Mouse (Mus musculus) embryo, embryonic 10.5 days (tissue): ENCODE results near the gene Ccdc183.

Source experiments
- DNase-seq: peaks from one replicate; pipeline ENCODE4 v3.0.0-alpha.2; 2015; ENCODE audit warnings: low spot score

Gene Ccdc183

DNA sequence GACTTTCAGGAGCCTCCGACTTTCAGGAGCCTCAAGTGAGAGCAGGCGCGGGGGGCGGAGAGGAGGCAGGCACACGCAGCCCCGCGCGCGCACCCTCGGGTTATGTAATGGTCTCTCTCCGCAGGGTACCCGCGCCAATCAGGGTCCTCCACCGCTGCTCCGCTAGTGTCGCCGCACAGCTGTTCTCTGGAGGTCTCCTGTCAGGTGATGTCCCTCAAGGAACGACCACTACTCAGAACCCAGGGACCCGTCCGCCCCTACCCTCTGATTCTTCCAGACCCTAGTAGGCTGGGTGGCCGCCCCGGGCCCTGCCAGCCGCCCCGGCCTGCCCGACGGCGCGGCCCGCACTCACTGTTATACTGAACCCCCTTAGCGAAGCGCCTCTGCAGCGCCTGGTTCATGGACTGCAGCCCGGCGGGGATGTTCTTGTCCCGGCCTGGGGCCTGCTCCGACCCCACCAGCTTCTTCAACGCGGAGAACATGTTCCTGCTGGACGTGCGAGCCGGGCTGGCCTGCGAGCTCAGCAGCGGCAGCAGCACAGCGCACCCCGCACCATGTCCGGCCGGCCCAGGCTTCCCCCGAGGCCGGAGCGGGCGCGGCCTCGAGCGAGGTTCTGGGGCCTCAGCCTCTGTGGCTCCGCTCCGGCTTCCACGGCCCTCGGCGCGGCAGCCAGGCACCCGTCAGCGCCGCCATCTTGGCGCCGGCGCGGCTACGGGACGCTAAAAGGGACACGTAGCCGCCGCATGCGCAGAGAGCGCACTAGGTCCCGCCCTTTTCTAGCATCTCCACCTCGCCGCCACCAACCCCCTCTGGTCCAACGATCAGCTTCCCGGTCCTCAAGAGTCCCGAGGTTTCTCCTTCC, 9.5 kb downstream of the Ccdc183 start, which contains the start of gene Rabl6:
TSS of gene Rabl6 (minus strand) at position 761 of the 862 bp plus-strand sequence.
- peak; percentile 94 for DNase-seq

DNA sequence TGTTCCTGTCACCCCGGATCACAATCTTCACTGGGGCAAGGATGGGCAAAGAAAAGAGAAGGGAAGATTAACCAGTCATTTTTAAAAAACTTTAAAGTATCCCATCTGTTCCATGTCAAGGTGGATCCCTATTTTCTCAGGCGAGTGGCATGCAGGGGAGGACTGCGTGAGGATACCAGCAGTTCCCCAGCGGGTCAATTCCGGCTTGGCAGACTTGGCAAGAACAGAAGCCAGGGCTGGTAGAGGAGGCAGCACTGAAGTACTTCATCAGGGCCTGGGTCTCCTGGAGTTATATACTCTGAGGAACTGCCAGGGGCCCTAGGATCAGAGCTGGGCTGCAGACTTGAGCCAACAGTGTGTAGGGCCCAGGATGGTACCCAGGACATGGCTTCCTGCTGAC, 15.0 kb downstream of the Ccdc183 start:
- DNase-seq = no peak

DNA sequence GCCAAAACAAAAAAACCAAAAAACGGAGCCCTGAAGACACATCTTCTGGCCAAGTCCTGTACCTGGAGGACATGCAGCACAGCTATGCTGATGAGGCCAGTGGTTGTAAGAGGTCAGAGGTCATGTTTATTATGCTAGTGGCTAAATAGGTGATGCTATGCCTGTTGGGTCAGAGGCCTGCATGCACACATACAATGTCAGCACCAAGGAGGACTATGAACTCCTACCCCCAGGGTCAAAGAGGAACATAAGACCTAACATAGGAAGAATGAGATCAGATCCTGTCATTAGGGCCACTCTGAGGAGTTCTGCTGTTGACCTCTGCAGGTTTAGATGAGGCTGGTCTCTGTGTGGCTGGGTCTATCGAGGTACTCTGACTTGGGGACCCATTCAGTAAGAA, 17.4 kb downstream of the Ccdc183 start:
- DNase-seq = no peak

DNA sequence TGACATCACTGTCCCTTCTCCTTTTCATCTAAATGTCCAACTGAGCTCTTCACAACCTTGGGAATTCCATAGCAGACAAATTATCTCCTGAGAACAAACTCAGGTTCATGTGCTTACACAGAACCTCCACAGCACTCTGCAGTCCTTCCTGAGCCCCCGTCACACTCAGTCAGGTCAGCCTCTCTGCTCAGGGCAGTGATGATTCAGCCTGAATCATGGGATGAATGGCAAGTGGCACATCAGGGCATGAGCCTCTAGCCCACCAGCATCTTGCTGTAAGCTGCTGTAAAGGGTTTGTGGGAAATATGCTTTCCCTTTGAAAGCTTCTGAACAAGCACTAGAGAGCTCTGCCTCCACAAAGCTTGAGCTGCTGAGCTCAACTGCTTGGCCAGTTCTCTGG, 18.7 kb downstream of the Ccdc183 start:
- DNase-seq = no peak

DNA sequence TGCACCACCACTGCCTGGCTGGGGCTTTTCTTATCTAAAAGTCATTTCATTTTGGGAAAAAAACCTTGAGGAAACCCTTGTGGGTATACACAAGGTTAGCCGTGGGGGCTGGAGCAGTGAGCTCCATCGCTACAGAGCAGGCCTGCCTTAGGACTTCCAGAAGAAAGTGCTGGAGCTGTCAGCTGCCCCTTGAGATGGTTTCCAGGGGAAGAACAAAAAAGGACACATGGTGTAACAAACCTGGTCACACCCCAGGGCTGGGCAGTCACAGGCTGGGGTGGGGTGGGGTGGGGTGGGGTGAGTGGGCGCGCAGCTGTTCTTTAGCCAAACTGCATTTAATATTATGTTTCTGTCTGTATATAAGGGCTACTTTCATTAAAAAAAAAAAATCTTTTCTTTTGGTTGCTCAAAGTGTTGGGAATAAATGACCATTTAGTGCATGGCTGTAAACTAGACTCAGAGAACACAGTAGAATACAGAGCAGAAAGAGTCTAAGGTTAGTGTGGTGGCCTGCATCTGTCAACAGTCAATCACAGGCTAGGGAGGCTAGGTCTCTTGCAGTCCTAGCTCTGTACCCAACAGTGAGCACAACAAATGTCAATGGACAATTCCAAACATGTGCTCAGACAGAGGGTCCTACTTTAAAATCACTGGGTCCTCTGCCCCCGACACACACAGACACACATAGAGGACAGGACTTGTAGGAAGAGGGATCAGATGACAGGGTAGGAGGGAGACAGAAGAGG, 20.5 kb downstream of the Ccdc183 start:
- DNase-seq = no peak

DNA sequence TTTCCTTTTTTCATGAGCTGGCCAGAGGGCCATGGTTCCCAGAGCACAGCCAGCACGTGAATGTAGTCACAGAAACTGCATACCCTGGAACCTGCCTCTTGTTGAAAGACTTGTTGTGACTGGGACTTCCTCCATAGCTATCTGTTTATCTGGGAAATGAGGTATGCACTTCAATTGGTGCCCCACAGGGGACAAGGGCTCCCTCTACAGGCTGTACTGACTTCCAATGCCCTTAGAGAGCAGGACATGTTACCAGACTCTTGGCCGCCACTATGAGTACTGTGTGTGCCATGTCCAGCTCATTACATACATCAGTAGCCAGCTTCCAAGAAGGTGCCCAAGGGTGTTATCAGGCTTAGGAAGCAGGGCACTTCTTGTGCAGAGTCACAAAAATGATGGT, 25.6 kb downstream of the Ccdc183 start:
- no peak for DNase-seq

DNA sequence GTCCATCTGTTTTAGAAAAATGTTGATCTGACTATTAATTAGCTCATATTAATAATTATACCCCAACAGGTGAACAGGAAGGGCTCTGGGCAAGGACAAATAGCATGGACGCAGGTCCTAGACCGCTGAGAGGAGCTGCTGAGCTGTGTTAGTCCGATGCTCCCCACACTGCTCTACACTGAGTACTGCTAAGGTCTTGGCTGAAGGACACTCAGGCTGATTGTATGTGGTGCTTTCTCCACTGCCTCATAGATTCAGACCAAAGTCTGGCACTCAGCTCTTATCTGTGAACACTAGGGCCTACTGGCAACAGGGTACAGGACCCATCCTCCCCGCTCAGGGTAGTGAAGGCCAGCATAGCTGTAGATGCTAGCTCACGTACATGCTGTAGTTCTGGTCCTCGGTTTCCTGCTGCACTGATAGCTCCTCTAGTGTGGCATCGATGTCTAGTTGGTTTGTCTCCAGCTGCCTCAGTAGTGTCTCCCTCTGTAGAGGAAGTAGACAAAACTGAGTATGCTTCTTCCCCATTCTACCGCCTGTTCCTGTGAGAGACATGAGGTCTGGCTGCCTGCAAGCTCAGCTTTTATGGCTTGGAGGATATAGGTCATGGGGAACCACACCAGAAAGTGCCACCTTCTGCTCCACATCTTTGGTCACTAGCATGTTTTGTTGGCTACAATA, 29.1 kb downstream of the Ccdc183 start:
- no peak for DNase-seq

DNA sequence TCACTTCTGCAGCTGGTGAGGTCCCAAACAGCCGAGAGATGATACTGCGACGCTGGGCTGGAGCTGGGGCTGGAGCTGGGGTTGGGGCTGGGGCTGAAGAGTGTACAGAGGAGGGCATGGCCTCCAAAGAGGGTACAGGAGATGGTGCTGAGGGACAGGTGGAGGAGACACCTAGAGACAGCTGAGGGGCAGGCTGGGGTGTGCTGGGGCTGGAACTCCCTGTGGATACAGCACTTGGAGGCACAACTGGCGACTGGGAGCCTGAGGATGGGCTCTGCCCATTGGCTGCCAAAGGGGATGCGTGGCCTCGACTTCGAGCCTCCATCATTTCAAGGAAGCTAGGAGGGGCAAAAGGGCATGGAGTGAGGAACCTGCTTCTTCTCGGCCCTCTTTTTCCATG, 30.2 kb downstream of the Ccdc183 start:
- DNase-seq = no peak

DNA sequence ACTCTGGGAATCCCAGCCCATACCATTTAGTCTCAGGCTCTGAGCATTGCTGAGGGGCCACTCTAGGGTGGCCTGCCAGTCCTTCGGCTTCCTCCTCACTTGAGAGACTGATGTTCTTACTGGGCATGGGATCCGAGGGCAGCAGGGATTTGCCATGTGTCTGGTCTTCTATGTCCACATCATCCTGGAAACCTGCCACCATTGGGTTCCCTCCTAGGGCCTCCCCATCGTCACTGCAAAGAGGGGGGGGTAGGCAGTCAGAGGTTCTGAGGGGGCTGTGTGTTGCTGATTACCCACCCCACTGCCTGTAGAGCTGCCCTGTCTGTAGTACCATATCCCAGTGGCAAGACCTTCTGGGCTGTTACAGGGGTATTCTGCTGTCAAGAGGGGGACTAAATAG, 31.9 kb downstream of the Ccdc183 start:
- no peak for DNase-seq

DNA sequence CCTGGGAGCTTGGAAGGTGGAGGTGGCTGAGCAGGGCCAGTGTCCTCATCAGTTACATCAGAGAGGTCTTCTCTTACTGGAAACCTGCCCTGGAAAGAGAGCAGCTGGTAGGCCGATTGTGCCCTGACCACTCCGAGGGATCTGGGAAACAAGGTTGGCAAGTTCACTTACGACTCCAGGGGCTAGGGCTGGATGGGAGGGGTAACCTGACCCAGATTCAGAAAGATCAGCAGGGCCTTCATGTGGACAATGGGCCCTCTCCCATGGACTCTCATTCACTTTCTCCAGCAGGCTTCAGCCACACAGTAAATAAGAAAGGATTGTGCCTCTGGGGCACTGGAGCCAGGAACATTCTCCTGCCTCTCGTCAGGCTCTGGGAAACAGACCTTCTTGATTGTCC, 32.6 kb downstream of the Ccdc183 start:
- no peak for DNase-seq

DNA sequence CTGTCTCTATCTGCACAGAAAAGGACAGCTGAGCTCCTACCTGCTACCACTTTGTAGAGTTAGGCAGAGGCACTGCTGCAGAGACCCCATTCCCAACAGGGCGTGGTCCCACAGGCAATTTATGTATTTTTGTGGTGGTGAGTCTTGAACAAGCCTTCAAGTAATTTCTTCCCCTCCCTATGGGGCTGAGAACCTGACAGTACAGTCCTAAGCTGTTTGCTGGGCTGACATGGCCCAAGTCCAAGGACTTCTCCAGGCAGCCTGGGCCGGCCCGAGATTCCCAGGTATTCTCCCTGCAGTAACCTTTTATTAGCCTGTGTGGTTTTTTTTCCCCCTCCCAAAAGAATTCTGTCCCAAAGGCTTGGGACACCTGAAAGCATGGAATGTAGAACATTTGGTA, 33.3 kb downstream of the Ccdc183 start:
- DNase-seq = no peak

DNA sequence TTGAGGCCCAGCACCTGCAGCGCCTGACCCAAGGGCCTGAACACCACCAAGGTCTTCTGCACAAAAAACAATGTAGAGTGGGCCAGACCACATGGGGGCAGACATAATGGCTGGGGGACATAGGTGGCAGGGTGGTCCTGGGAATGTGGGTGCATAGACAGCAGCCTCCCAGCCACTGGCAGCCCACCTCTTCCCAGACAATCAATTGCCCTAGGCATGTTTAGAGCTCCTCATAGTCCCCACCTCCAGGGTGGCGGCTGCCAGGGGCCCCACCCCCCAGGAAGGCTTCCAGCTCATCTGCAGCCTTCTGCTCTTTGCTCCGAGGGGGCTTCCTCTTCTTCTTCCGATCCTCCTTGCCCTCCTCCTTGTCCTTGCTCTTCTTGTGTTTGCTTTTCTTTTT, 33.9 kb downstream of the Ccdc183 start:
- DNase-seq = no peak

DNA sequence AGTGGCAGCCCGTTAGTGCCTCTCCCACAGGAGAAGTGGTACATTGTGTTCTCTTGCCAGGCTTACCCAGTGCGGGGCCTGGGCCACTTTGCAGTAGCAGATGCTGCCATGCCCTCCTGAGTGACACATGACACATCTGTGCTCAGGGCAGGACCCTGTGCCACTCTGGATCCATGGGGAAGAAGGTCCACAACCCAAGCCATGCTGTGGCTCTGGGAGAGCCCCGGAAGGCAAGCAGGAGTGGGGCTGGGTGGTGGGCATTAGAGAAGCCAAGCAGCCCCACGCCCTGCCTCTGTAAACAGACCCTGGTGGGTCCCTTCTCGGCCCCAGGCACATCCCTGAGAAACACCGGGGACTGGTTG, 34.4 kb downstream of the Ccdc183 start:
- no peak for DNase-seq

DNA sequence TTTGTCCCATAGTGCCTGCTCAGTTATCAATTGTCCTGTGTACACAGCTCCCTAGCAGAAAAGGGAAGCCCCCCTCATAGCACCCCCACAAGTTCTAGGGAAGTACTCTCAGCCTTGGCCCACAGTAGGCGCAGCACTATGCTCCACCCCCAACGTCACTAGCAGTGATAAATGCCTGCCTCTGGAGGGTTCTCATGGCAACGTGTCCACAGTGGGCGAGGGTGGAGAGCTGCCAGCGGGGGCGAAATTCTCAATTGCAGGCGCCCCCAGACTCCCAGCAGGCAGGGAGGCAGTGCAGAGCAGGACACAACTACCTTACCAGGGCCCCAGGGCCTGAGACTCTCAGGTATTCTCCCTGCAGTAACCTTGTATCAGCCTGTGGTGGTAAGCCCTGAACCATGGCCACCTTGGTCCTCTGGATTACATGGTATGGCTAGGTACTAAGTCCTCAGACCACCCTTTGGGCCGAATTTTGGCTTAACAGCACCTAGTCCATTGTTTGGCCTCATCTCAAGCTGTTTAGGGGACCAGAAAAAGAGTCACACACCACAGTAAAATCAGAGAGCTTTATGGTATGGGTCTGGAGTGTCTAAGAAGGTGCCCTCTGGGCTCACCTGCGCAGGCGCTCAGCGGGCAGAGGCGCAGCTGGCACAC, 34.9 kb downstream of the Ccdc183 start:
- DNase-seq = no peak

DNA sequence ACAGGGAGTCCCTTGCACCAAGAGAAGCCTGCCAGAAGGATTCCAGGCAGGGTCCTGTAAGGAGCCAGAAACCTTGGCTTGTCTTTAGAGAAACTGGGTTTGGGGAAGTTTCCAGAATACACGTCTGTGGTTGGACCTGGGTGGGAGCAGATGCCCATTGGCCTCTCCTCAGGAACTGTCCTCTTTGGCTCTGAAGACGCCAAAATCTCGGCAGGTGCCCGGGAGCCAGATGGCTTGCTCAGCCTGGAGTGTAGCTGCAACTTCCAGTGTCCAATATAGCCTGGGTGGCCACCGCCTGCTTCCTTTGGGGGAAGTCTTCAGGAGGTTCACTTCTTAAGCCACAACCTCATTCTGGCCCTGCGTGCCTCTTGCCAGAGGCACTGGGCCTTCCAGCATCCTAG, 35.6 kb downstream of the Ccdc183 start:
- DNase-seq = no peak

DNA sequence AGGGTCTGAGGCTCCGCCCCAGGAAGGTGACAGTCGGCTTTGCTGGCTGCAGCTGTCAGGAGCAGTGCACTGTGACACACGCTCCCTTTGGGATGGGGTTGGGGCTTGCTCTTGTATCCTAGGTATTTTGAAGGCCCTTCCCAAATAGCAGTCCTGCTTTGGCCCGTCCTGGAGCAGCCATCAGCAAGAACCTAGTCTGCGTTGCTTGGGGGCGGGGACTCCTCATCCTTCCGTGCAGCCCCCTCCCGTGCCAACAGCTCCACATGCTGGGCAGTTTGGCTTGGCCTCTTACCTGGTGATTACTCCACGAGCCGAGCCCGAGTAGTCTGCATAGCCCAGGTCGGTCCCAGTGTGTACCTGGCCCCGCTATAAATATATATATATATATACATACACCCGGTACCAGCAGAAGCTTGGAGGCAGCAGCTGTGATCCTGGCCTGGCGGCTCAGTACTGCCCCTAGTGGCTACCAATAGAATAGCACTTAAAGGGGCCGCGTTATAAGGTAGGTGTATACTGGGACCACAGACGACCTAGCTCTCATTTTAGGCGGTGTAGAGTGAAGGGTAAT, 36.1 kb downstream of the Ccdc183 start, which contains the start of gene Ajm1:
TSS of gene Ajm1 (minus strand) at position 464 of the 571 bp plus-strand sequence.
- DNase-seq = peak; percentile 87

DNA sequence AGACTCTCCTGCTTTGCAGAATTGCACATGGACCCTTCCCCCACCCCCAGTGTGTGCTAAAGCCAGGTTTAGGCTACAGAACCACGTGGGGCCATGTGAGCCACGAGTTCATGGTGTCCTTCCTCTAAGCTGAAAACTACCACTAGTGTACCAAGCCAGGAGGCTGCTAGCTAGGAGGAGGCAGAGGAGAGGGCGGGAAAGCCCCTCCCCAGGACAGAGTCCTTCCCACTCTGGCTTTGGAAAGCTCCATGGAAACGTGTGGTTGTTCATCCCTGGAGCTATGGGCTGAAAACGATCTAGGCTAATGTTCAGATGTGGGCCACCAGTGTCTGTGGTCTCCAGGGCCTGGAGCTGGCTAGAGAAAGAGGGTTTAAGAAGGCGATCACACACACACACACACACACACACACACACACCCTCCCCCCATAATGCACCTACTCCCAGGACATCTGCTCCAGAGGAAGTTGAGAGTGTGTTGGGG, 36.8 kb downstream of the Ccdc183 start:
- DNase-seq = no peak

DNA sequence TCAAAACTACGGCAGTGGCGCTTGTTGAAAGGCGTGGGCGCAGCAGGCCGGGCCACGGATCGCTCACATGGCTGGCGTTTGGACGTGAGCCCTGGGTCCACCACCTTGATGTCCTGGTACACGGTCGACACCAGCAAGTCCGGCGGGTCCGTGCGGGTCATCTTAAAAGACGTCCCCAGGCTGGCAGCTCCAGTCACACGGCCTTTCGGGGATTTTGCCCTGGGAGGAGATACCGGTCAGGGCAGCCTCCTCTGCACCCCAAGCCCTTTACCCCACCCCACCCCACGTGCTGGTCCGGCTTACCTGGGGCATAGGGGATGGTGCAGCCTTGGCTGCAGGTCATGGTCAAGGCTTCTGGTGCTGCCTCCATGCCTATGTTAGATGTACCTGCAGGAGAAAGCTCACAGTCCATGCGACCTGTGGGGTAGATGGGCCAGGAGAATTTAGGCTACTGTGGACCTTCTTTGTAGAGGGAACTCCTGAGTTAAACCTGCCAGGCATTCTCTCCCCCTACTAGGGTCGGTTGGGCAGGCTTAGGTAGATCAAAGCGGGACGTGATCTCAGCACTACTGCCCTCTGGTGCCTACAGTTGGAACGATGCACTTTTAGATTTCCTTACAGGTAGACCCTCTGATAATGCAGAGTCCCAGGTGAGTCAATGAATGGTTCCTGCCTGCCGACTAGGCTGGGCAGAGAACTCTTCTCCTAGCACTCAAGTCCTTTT, 37.6 kb downstream of the Ccdc183 start:
- DNase-seq = peak; percentile 68

DNA sequence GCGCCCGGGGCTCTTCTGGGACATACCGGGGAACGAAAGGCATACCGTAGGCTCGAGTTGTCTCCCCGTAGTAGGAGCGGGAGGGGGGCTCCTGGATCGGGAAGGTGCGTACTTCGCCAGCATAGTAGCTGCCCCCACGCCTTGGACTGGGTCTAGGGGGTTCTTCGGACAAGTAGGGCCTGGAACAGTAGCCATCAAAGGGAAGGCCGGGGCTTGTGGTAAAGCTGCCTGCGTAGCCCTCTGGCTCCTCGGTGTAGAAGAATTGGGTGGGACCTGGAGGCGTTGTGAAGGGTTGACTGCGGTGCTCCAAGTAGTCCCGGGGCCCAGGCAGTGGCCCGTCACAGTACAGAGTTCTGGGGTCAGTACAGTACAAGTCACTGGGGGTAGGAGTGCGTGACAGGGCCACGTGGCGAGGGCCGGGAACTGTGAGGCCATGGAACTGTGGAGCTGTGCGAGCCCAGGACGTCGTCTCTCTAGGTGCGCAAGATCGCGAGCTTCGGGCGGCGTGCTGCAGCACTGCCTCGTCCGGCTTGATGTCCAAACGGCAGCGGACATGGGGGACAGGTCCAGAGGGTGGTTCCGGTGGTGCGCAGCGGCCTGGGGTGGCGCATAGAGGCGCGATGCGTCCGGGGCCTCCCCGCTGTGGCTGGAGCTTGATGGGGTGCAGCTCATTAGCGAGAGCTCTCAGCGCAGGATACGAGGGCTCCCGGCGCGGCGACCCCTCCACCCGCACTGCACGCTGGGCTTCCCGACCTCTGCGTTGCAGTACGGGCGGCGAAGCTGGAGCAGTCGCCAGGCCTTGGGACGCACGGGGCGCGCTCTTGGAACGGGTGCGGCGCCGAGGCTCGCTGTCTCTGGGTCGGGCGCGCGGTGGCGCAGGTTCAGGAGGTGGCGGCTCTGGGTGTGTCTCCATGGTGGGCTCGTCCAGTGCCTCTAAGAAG, 38.4 kb downstream of the Ccdc183 start:
- DNase-seq = no peak
